In the genomic region with DNA sequence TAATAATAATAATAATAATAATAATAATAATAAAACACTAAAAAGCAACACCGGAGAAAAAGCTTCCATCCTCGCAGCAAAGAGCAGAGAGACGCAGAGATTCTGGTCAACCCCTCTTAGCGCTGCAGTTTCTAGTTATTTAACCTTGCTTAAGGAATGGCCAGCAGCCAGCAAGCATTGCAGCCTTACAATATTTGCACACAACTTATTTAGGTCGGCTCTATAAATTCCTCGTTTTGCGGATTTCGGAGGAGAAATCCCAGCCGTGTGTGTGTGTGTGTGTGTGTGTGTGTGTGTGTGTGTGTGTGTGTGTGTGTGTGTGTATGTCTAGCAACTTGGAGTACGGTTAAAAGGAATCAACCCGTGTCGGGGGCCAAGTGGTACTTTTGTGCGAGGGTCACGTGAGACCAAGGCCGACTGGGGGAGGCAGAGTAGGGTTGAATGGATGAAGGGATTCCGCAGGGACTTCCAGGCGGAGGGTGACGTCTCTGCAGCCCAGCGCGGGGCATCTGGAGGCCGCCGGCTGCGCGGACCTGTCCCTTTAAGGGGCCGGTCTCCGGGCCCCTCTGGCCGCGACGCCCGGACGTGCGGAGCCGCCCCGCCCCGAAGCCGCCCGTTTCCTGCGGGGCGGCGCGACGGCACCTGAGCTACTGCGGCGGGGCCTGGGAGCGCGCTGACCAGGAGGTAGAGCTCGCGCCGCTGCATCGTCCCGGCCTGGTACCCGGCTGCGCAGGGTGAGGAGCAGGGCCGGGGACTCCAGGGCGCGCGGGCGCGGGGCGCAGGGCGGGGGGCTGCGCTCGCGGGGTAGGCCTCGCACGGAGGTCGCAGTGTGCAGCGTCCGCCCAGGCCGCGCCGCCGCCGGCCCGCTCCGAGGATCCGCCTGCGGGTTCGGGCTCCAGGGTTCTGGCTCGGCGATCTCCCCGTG, we compare ENCODE assay signal across 8 mouse cellular contexts. TPM values are rescaled to one million over a fixed set of nuclear protein-coding genes. Genes with fewer than 3 reads are reported as not detected.
DNase-seq lines count a peak whose midpoint lies in the region; ATAC-seq lines count a peak whose summit lies in the region.

No protein-coding gene starts in this region.

- DNase-seq in Muller cell, postnatal 12 days (ENCODE audit: inconsistent ontology term): peak; percentile 91
- DNase-seq in cerebellum, postnatal 10 days: peak; percentile 82 to 87
- peak; percentile 66 to 70 for DNase-seq in frontal cortex, postnatal 14 days (ENCODE audit: low spot score in 2 of 2)
- peak; percentile 81 to 84 for DNase-seq in layer of hippocampus, postnatal 36 days
- peak; percentile 73 for DNase-seq in lung, postnatal 25 days (ENCODE audit: low spot score)
- DNase-seq in retina, embryonic 14.5 days (ENCODE audit: low spot score): peak; percentile 81
- DNase-seq in thymus, postnatal 36 days: peak; percentile 61 to 64

- H3K4me1 ChIP-seq in hindbrain, embryonic 13.5 days (replicated peaks): peaks cover 31% of the 10 kb centered on the region

- peak; percentile 94 for ATAC-seq in hindbrain, embryonic 13.5 days (ENCODE audit: low FRiP score)

- peak overlapping the region; percentile 99 for H3K4me3 ChIP-seq in hindbrain, embryonic 13.5 days

- H3K27me3 ChIP-seq in hindbrain, embryonic 13.5 days: peaks cover 7% of the 10 kb centered on the region; the same call in 1 of the 2 replicates

- H3K27ac ChIP-seq in hindbrain, embryonic 13.5 days: peak overlapping the region; percentile 95

- under 1% methylated on average over 60 of the region's 82 CpGs for WGBS in hindbrain, embryonic 13.5 days

- peak overlapping the region; percentile 76 for H3K4me2 ChIP-seq in hindbrain, embryonic 13.5 days

- H3K9ac ChIP-seq in hindbrain, embryonic 13.5 days: peak overlapping the region; percentile 98

- H3K36me3 ChIP-seq in hindbrain, embryonic 13.5 days: no peaks in the 10 kb centered on the region

- H3K9me3 ChIP-seq in hindbrain, embryonic 13.5 days: no peaks in the 10 kb centered on the region

RNA-seq across cellular contexts. Expression of a gene that starts 0.7 kb away (rescaled TPM):
- polyA plus RNA-seq in hindbrain, embryonic 13.5 days (2015; fragmentation: Nextera tagmentation; extraction: Ambion mirVana): 76.8 and 77.0 TPM in 2 replicates
- total RNA-seq in layer of hippocampus, postnatal 36 days (2021): 10 to 100 TPM; 76.1 to 93.8 TPM

Comparison
In these comparisons a context has a peak if more than half of its experiments do, and no peak if none do; other contexts are left out.
1. Peak in every context shown above with its lines: DNase-seq, ATAC-seq, H3K4me3 ChIP-seq and H3K27ac ChIP-seq.